Mouse (Mus musculus): ENCODE measurements around the gene Cntnap5a.

The Cntnap5a gene

GRCm38 (mm10) chr1:115684518-115685368 lies at the start of gene Cntnap5a:
Gene Cntnap5a, plus strand, starts transcription at chr1:115684756.
- peak; percentile 87 for DNase-seq

- DNase-seq = no peak
Observed at GRCm38 (mm10) chr1:115646921-115647320, 37.6 kb upstream of the Cntnap5a start.

GRCm38 (mm10) chr1:115658343-115659064 lies 26.1 kb upstream of the Cntnap5a start:
- no peak for DNase-seq

GRCm38 (mm10) chr1:115686494-115686893 lies 1.9 kb downstream of the Cntnap5a start:
- peak; percentile 5 for DNase-seq

- no peak for DNase-seq
Observed at GRCm38 (mm10) chr1:115699798-115700197, 15.2 kb downstream of the Cntnap5a start.

GRCm38 (mm10) chr1:115742556-115742955 lies 58.0 kb downstream of the Cntnap5a start:
- no peak for DNase-seq

- no peak for DNase-seq
Observed at GRCm38 (mm10) chr1:115745569-115745968, 61.0 kb downstream of the Cntnap5a start.

GRCm38 (mm10) chr1:115784737-115785136 lies 100.2 kb downstream of the Cntnap5a start:
- no peak for DNase-seq

- DNase-seq = no peak
Observed at GRCm38 (mm10) chr1:115842591-115842990, 158.0 kb downstream of the Cntnap5a start.

GRCm38 (mm10) chr1:115847605-115848004 lies 163.0 kb downstream of the Cntnap5a start:
- no peak for DNase-seq

GRCm38 (mm10) chr1:115852206-115852605 lies 167.7 kb downstream of the Cntnap5a start:
- no peak for DNase-seq

- no peak for DNase-seq
Observed at GRCm38 (mm10) chr1:115918396-115918795, 233.8 kb downstream of the Cntnap5a start.

- DNase-seq = no peak
Observed at GRCm38 (mm10) chr1:115925953-115926665, 241.6 kb downstream of the Cntnap5a start.

GRCm38 (mm10) chr1:115932045-115932444 lies 247.5 kb downstream of the Cntnap5a start:
- DNase-seq = peak; percentile 6

GRCm38 (mm10) chr1:115945892-115946291 lies 261.3 kb downstream of the Cntnap5a start:
- no peak for DNase-seq

GRCm38 (mm10) chr1:115956528-115956927 lies 272.0 kb downstream of the Cntnap5a start:
- no peak for DNase-seq

- no peak for DNase-seq
Observed at GRCm38 (mm10) chr1:115964993-115965575, 280.5 kb downstream of the Cntnap5a start.

GRCm38 (mm10) chr1:115990204-115990603 lies 305.6 kb downstream of the Cntnap5a start:
- no peak for DNase-seq

- no peak for DNase-seq
Observed at GRCm38 (mm10) chr1:116015768-116016167, 331.2 kb downstream of the Cntnap5a start.

GRCm38 (mm10) chr1:116029653-116030052 lies 345.1 kb downstream of the Cntnap5a start:
- DNase-seq = no peak

- no peak for DNase-seq
Observed at GRCm38 (mm10) chr1:116035897-116036296, 351.3 kb downstream of the Cntnap5a start.

- no peak for DNase-seq
Observed at GRCm38 (mm10) chr1:116036894-116037293, 352.3 kb downstream of the Cntnap5a start.

- DNase-seq = no peak
Observed at GRCm38 (mm10) chr1:116044083-116044482, 359.5 kb downstream of the Cntnap5a start.

Data from embryo, embryonic 11 days (tissue).